Mouse (Mus musculus): ENCODE measurements around the gene Ulk1. TPM values are rescaled to one million over a fixed set of nuclear protein-coding genes. Genes with fewer than 3 reads are reported as not detected.

Gene Ulk1
- polyA plus RNA-seq, 2 experiments: 28.1 to 62.6 TPM

DNA sequence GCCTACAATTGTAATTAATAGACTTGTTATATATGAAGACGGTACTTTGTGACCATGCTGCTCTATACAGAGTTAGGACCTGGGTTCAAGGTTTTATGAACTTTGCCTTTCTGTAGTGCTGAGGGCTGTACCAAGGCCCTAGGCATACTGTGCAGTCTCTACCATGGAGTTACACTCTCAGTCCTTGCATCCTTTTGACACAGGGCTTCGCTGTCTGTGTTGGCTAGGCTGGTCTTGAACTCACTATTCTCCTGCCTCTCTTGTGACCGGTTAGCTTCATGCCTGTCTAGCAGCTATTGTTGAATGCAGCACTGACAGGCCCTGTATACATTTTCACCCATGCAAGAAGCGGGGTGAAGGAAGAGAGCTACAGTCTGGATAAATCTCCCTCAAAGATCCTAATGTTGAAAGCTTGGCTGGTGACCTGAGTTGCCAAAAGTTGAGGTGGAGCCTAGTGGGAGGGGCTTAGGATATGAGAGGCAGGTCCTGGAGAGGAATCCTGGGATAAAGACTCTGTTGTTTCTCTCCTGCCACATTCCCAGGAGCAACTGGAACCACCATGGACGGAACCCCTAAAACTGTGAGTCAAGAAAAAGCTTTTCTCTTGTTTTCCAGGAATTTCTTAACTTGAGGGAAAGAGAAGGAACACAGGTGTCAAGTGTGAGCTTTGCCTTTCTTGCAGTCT is 21.3 kb upstream of the Ulk1 start:
- no peak for TF ChIP-seq POLR2A (IDR thresholded peaks at IDR 0.05; ENCODE audit: borderline replicate concordance, extremely low read depth, insufficient read depth, insufficient read length)
- ATAC-seq (ENCODE audit: low FRiP score, low read depth) (no peak), DNase-seq (ENCODE audit: low spot score) (no peak)
- no peak overlapping the region for H3K9ac ChIP-seq (ENCODE audit: low read depth, low read length, severe bottlenecking)
- H3K36me3 ChIP-seq (ENCODE audit: control insufficient read depth, insufficient read depth, low read length): peaks cover 5% of the 10 kb centered on the region
- H3K4me3 ChIP-seq (replicated peaks; ENCODE audit: low read length): no peak overlapping the region
- H3K4me2 ChIP-seq (replicated peaks; ENCODE audit: low read depth, low read length, severe bottlenecking): no peak overlapping the region
- H3K27me3 ChIP-seq (ENCODE audit: control insufficient read depth, insufficient read depth, low read length): no peaks in the 10 kb centered on the region
- H3K4me1 ChIP-seq (ENCODE audit: control insufficient read depth, insufficient read depth, low read length): no peaks in the 10 kb centered on the region
- H3K27ac ChIP-seq (replicated peaks; ENCODE audit: low read depth, low read length): no peak overlapping the region
- WGBS: 89% methylated on average over 5 of the region's 5 CpGs
- no peaks in the 10 kb centered on the region for H3K9me3 ChIP-seq (ENCODE audit: control insufficient read depth, low read length)

- H3K36me3 ChIP-seq (ENCODE audit: control insufficient read depth, insufficient read depth, low read length): no peaks in the 10 kb centered on the region; the same call in 1 of the 2 replicates
- no peaks in the 10 kb centered on the region for H3K27me3 ChIP-seq (ENCODE audit: control insufficient read depth, insufficient read depth, low read length)
- H3K4me2 ChIP-seq (replicated peaks; ENCODE audit: low read depth, low read length, severe bottlenecking): no peak overlapping the region
- no peak for TF ChIP-seq POLR2A (IDR thresholded peaks at IDR 0.05; ENCODE audit: borderline replicate concordance, extremely low read depth, insufficient read depth, insufficient read length)
- H3K4me3 ChIP-seq (replicated peaks; ENCODE audit: low read length): no peak overlapping the region
- ATAC-seq (ENCODE audit: low FRiP score, low read depth) (no peak), DNase-seq (ENCODE audit: low spot score) (no peak)
- no peak overlapping the region for H3K27ac ChIP-seq (replicated peaks; ENCODE audit: low read depth, low read length)
- H3K9me3 ChIP-seq (ENCODE audit: control insufficient read depth, low read length): no peaks in the 10 kb centered on the region
- WGBS: 91% methylated on average over 5 of the region's 5 CpGs
- H3K4me1 ChIP-seq (ENCODE audit: control insufficient read depth, insufficient read depth, low read length): no peaks in the 10 kb centered on the region
- H3K9ac ChIP-seq (ENCODE audit: low read depth, low read length, severe bottlenecking): no peak overlapping the region
These were observed 17.7 kb upstream of the Ulk1 start for GRCm38 (mm10) chr5:110827576-110827975.

DNA sequence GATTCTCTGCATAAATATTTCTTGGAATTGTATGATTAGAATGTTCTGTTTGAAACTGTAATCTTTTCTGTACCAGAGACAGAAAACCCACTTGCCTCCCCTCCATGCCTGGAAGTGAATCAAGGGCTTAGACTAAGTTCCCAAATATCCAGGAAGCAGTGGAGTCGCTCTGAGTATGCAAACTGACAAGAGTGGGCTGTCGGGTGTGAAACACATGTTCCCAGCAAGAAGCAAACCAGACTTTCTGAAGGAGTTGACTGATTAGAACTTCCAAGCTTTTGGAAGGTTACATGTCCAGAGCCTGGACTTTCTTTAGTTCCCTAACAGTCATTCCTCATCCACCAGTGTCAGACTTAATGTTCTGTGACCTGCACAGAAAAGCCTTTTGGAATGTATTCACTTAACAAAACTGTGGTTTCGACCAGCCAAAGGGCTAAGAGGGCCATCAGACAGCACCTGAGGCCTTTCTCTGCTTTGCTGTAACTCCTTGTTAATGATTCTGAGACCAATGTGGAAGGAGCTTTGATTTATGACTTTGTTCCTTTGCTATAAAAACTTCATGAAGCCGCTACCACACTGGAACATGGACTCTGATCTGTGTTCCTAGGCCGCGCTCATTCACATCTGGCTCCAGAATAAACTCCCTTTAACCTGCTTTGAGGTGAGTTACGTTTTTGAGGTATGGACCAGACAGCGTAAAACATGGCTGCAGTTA is 17.0 kb upstream of the Ulk1 start:
- H3K4me2 ChIP-seq (replicated peaks; ENCODE audit: low read depth, low read length, severe bottlenecking): no peak overlapping the region
- H3K4me3 ChIP-seq (replicated peaks; ENCODE audit: low read length): no peak overlapping the region
- WGBS: 53% methylated on average over 8 of the region's 8 CpGs
- ATAC-seq (ENCODE audit: low FRiP score, low read depth) (no peak), DNase-seq (ENCODE audit: low spot score) (no peak)
- no peaks in the 10 kb centered on the region for H3K9me3 ChIP-seq (ENCODE audit: control insufficient read depth, low read length)
- no peaks in the 10 kb centered on the region; the same call in 1 of the 2 replicates for H3K36me3 ChIP-seq (ENCODE audit: control insufficient read depth, insufficient read depth, low read length)
- no peaks in the 10 kb centered on the region for H3K27me3 ChIP-seq (ENCODE audit: control insufficient read depth, insufficient read depth, low read length)
- no peaks in the 10 kb centered on the region for H3K4me1 ChIP-seq (ENCODE audit: control insufficient read depth, insufficient read depth, low read length)
- H3K9ac ChIP-seq (ENCODE audit: low read depth, low read length, severe bottlenecking): no peak overlapping the region
- no peak for TF ChIP-seq POLR2A (IDR thresholded peaks at IDR 0.05; ENCODE audit: borderline replicate concordance, extremely low read depth, insufficient read depth, insufficient read length)
- no peak overlapping the region for H3K27ac ChIP-seq (replicated peaks; ENCODE audit: low read depth, low read length)

- H3K27ac ChIP-seq (replicated peaks; ENCODE audit: low read depth, low read length): no peak overlapping the region
- H3K27me3 ChIP-seq (ENCODE audit: control insufficient read depth, insufficient read depth, low read length): no peaks in the 10 kb centered on the region
- no peak overlapping the region for H3K4me2 ChIP-seq (replicated peaks; ENCODE audit: low read depth, low read length, severe bottlenecking)
- no peaks in the 10 kb centered on the region for H3K36me3 ChIP-seq (ENCODE audit: control insufficient read depth, insufficient read depth, low read length)
- no peaks in the 10 kb centered on the region for H3K4me1 ChIP-seq (ENCODE audit: control insufficient read depth, insufficient read depth, low read length)
- no peak overlapping the region for H3K4me3 ChIP-seq (replicated peaks; ENCODE audit: low read length)
- DNase-seq (ENCODE audit: low spot score): no peak
- no peaks in the 10 kb centered on the region for H3K9me3 ChIP-seq (ENCODE audit: control insufficient read depth, low read length)
- WGBS: 75% methylated on average over 4 of the region's 4 CpGs
- TF ChIP-seq POLR2A (IDR thresholded peaks at IDR 0.05; ENCODE audit: borderline replicate concordance, extremely low read depth, insufficient read depth, insufficient read length): no peak
- no peak for ATAC-seq (ENCODE audit: low FRiP score, low read depth)
- no peak overlapping the region for H3K9ac ChIP-seq (ENCODE audit: low read depth, low read length, severe bottlenecking)
These were observed 14.5 kb upstream of the Ulk1 start for GRCm38 (mm10) chr5:110824421-110824820.

DNA sequence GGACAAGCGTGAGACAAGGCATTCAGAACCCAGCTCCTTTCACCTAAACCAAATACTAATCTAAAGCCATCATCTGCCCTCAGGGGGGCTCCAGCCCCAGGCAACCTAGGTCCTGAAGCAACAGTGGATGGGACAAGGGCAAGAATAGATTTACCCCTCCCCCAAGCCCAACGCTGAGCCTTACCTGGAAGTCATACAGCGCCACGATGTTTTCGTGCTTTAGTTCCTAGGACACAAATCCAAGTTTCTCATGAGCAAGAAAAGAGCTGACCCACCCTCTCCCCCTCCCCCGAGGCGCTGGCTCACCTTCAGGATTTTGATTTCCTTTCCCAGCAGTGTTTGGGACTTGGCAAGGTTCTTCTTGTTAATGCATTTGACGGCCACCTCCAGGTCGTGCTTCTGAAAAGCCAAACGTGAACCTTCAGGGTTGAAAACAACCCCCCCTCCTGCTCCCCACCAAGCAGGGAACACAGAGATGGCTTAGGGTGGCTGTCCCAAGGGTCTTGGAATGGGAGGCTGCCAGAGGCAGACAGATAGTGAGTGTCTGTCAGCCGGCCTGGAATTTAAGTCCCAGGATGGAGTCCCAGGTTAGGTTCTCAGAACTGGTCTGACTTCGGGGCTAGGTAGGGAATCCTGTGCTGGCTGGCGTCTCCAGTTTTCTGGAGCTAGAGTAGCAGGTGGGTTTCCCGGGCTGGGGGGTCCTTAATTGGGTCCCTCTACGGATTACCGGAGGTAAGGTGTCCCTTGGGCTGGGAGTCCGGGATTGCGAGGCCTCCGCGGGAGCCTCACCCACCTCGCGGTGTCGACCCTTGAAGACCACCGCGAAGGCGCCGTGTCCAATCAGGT is 853 bp downstream of the Ulk1 start:
- Histone ChIP-seq H3K4me3 (replicated peaks; ENCODE audit: low read length) (peak overlapping the region; percentile 90), H3K9ac (ENCODE audit: low read depth, low read length, severe bottlenecking) (peak overlapping the region; percentile 94), H3K4me2 (replicated peaks; ENCODE audit: low read depth, low read length, severe bottlenecking) (peak overlapping the region; percentile 97), H3K27ac (replicated peaks; ENCODE audit: low read depth, low read length) (peak overlapping the region; percentile 85), H3K36me3 (ENCODE audit: control insufficient read depth, insufficient read depth, low read length) (peaks cover 32% of the 10 kb centered on the region), H3K27me3 (ENCODE audit: control insufficient read depth, insufficient read depth, low read length) (no peaks in the 10 kb centered on the region), H3K9me3 (ENCODE audit: control insufficient read depth, low read length) (no peaks in the 10 kb centered on the region), H3K4me1 (ENCODE audit: control insufficient read depth, insufficient read depth, low read length) (peaks cover 25% of the 10 kb centered on the region)
- no peak for ATAC-seq (ENCODE audit: low FRiP score, low read depth)
- DNase-seq (ENCODE audit: low spot score): no peak
- WGBS: 1% methylated on average over 27 of the region's 27 CpGs
- TF ChIP-seq POLR2A (IDR thresholded peaks at IDR 0.05; ENCODE audit: borderline replicate concordance, extremely low read depth, insufficient read depth, insufficient read length): no peak
